Mouse (Mus musculus): ENCODE measurements around the gene Skap1. TPM values are rescaled to one million over a fixed set of nuclear protein-coding genes. Genes with fewer than 3 reads are reported as not detected.

Skap1 gene
- polyA plus RNA-seq, 1 experiment, result 0.02 TPM

DNA sequence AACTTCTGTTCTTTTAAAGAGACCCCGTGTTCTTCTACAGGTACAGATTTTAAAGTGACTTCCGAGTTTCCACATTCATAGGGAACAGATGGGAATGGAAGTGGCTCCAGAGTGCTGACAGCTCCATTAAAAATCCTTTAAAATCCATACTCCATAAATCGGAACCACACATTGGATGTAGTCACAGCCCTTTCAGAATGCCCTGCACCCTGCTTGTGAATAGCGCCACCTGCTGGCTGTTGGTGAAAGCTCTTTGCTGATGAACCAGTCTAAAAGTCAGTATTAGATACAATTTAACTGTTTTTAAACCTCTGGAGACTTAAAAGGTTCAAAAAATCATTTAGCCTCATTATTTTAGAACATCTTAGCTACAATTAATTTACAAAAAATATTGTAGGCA lies 156.8 kb downstream of the Skap1 start:
- Histone ChIP-seq H3ac (ENCODE audit: control insufficient read depth, insufficient read length) (no peak overlapping the region), H3K4me2 (ENCODE audit: low read depth) (no peak overlapping the region), H3K36me3 (ENCODE audit: control insufficient read depth, insufficient read depth) (no peaks in the 10 kb centered on the region), H3K4me3 (no peak overlapping the region), H3K27me3 (ENCODE audit: control insufficient read depth, insufficient read depth, insufficient read length) (peaks cover 23% of the 10 kb centered on the region), H3K79me2 (ENCODE audit: control insufficient read depth, insufficient read depth) (no peaks in the 10 kb centered on the region)
- TF ChIP-seq USF1 (IDR thresholded peaks at IDR 0.05; ENCODE audit: low read depth), result no peak
- TF ChIP-seq REST (IDR thresholded peaks at IDR 0.05; ENCODE audit: insufficient read depth, insufficient read length), result no peak
- no peak for TF ChIP-seq MYOG (IDR thresholded peaks at IDR 0.05; ENCODE audit: control insufficient read depth in 1 of 3, insufficient read depth in 1 of 3, insufficient read length in 2 of 3, low read depth in 2 of 3)
- TF ChIP-seq E2F4 (IDR thresholded peaks at IDR 0.05; ENCODE audit: insufficient read depth), result no peak
- no peak for TF ChIP-seq POLR2A (IDR thresholded peaks at IDR 0.05; ENCODE audit: insufficient read length, low read depth)
- TF ChIP-seq TCF12 (IDR thresholded peaks at IDR 0.05; ENCODE audit: insufficient read depth, poor library complexity, severe bottlenecking), result no peak
- no peak for TF ChIP-seq SRF (IDR thresholded peaks at IDR 0.05; ENCODE audit: control insufficient read depth, insufficient read length, low read depth)
- no peak for TF ChIP-seq POLR2AphosphoS2 (IDR thresholded peaks at IDR 0.05; ENCODE audit: insufficient read length, low read depth)
- no peak for TF ChIP-seq CEBPB (IDR thresholded peaks at IDR 0.05; ENCODE audit: insufficient read depth, poor library complexity, severe bottlenecking)
- TF ChIP-seq MAX (IDR thresholded peaks at IDR 0.05; ENCODE audit: low read depth), result no peak
- no peak for TF ChIP-seq MYOD1 (IDR thresholded peaks at IDR 0.05; ENCODE audit: control insufficient read depth in 1 of 3, insufficient read length in 2 of 3, low read depth in 2 of 3)
- TF ChIP-seq TCF3 (IDR thresholded peaks at IDR 0.05; ENCODE audit: insufficient read length, low read depth), result no peak

- no peak overlapping the region for H3ac ChIP-seq (ENCODE audit: control insufficient read depth, insufficient read length)
- H3K4me2 ChIP-seq (ENCODE audit: low read depth), result no peak overlapping the region
- no peaks in the 10 kb centered on the region for H3K79me2 ChIP-seq (ENCODE audit: control insufficient read depth, insufficient read depth)
- H3K4me3 ChIP-seq, result no peak overlapping the region
- no peak for TF ChIP-seq MYOG (IDR thresholded peaks at IDR 0.05; ENCODE audit: control insufficient read depth in 1 of 3, insufficient read depth in 1 of 3, insufficient read length in 2 of 3, low read depth in 2 of 3)
- TF ChIP-seq MAX (IDR thresholded peaks at IDR 0.05; ENCODE audit: low read depth), result no peak
- TF ChIP-seq TCF12 (IDR thresholded peaks at IDR 0.05; ENCODE audit: insufficient read depth, poor library complexity, severe bottlenecking), result no peak
- no peak for TF ChIP-seq MYOD1 (IDR thresholded peaks at IDR 0.05; ENCODE audit: control insufficient read depth in 1 of 3, insufficient read length in 2 of 3, low read depth in 2 of 3)
- TF ChIP-seq USF1 (IDR thresholded peaks at IDR 0.05; ENCODE audit: low read depth), result no peak
- TF ChIP-seq TCF3 (IDR thresholded peaks at IDR 0.05; ENCODE audit: insufficient read length, low read depth), result no peak
- TF ChIP-seq POLR2A (IDR thresholded peaks at IDR 0.05; ENCODE audit: insufficient read length, low read depth), result no peak
- peaks cover 24% of the 10 kb centered on the region for H3K27me3 ChIP-seq (ENCODE audit: control insufficient read depth, insufficient read depth, insufficient read length)
- H3K36me3 ChIP-seq (ENCODE audit: control insufficient read depth, insufficient read depth), result no peaks in the 10 kb centered on the region
These were observed 158.4 kb downstream of the Skap1 start for GRCm38 (mm10) chr11:96622782-96623181.

- Histone ChIP-seq H3K4me3 (no peak overlapping the region), H3K27me3 (ENCODE audit: control insufficient read depth, insufficient read depth, insufficient read length) (peaks cover 28% of the 10 kb centered on the region), H3K4me2 (ENCODE audit: low read depth) (no peak overlapping the region), H3K79me2 (ENCODE audit: control insufficient read depth, insufficient read depth) (no peaks in the 10 kb centered on the region), H3K36me3 (ENCODE audit: control insufficient read depth, insufficient read depth) (no peaks in the 10 kb centered on the region), H3ac (ENCODE audit: control insufficient read depth, insufficient read length) (no peak overlapping the region)
- no peak for TF ChIP-seq REST (IDR thresholded peaks at IDR 0.05; ENCODE audit: insufficient read depth, insufficient read length)
These were observed 160.0 kb downstream of the Skap1 start for GRCm38 (mm10) chr11:96624436-96624835.

- no peak for TF ChIP-seq CEBPB (IDR thresholded peaks at IDR 0.05; ENCODE audit: insufficient read depth, poor library complexity, severe bottlenecking)
- no peak for TF ChIP-seq POLR2A (IDR thresholded peaks at IDR 0.05; ENCODE audit: insufficient read length, low read depth)
- TF ChIP-seq MYOD1 (IDR thresholded peaks at IDR 0.05; ENCODE audit: control insufficient read depth in 1 of 3, insufficient read length in 2 of 3, low read depth in 2 of 3), result no peak
- TF ChIP-seq E2F4 (IDR thresholded peaks at IDR 0.05; ENCODE audit: insufficient read depth), result no peak
- TF ChIP-seq MAX (IDR thresholded peaks at IDR 0.05; ENCODE audit: low read depth), result no peak
- no peak for TF ChIP-seq MYOG (IDR thresholded peaks at IDR 0.05; ENCODE audit: control insufficient read depth in 1 of 3, insufficient read depth in 1 of 3, insufficient read length in 2 of 3, low read depth in 2 of 3)
- Histone ChIP-seq H3K79me2 (ENCODE audit: control insufficient read depth, insufficient read depth) (no peaks in the 10 kb centered on the region), H3K27me3 (ENCODE audit: control insufficient read depth, insufficient read depth, insufficient read length) (peaks cover 27% of the 10 kb centered on the region), H3K4me2 (ENCODE audit: low read depth) (no peak overlapping the region), H3ac (ENCODE audit: control insufficient read depth, insufficient read length) (no peak overlapping the region), H3K36me3 (ENCODE audit: control insufficient read depth, insufficient read depth) (no peaks in the 10 kb centered on the region), H3K4me3 (no peak overlapping the region)
These were observed 165.4 kb downstream of the Skap1 start for GRCm38 (mm10) chr11:96629775-96630174.

- H3ac ChIP-seq (ENCODE audit: control insufficient read depth, insufficient read length), result no peak overlapping the region
- peaks cover 38% of the 10 kb centered on the region for H3K27me3 ChIP-seq (ENCODE audit: control insufficient read depth, insufficient read depth, insufficient read length)
- TF ChIP-seq USF1 (IDR thresholded peaks at IDR 0.05; ENCODE audit: low read depth), result no peak
- no peak for TF ChIP-seq CEBPB (IDR thresholded peaks at IDR 0.05; ENCODE audit: insufficient read depth, poor library complexity, severe bottlenecking)
- TF ChIP-seq REST (IDR thresholded peaks at IDR 0.05; ENCODE audit: insufficient read depth, insufficient read length), result no peak
- TF ChIP-seq POLR2AphosphoS2 (IDR thresholded peaks at IDR 0.05; ENCODE audit: insufficient read length, low read depth), result no peak
- no peak for TF ChIP-seq SRF (IDR thresholded peaks at IDR 0.05; ENCODE audit: control insufficient read depth, insufficient read length, low read depth)
- no peak for TF ChIP-seq MYOG (IDR thresholded peaks at IDR 0.05; ENCODE audit: control insufficient read depth in 1 of 3, insufficient read depth in 1 of 3, insufficient read length in 2 of 3, low read depth in 2 of 3)
- no peak for TF ChIP-seq TCF12 (IDR thresholded peaks at IDR 0.05; ENCODE audit: insufficient read depth, poor library complexity, severe bottlenecking)
- no peak for TF ChIP-seq POLR2A (IDR thresholded peaks at IDR 0.05; ENCODE audit: insufficient read length, low read depth)
- no peak for TF ChIP-seq MYOD1 (IDR thresholded peaks at IDR 0.05; ENCODE audit: control insufficient read depth in 1 of 3, insufficient read length in 2 of 3, low read depth in 2 of 3)
- no peak for TF ChIP-seq MAX (IDR thresholded peaks at IDR 0.05; ENCODE audit: low read depth)
- no peaks in the 10 kb centered on the region for H3K36me3 ChIP-seq (ENCODE audit: control insufficient read depth, insufficient read depth)
- no peaks in the 10 kb centered on the region for H3K79me2 ChIP-seq (ENCODE audit: control insufficient read depth, insufficient read depth)
- no peak overlapping the region for H3K4me2 ChIP-seq (ENCODE audit: low read depth)
- no peak overlapping the region for H3K4me3 ChIP-seq
These were observed 167.1 kb downstream of the Skap1 start for GRCm38 (mm10) chr11:96631521-96631920.
